Mouse (Mus musculus) embryonic fibroblast, embryonic 13.5 days (primary cell): Measurements from ENCODE around the gene Insig1.

Experiments used
- CTCF ChIP-seq: IDR thresholded peaks from 2 replicates; pipeline ENCODE4 v1.5.1; 2011; ENCODE audit warnings: mild to moderate bottlenecking, control low read depth, low read length, moderate library complexity, borderline replicate concordance; ENCODE audit not compliant: insufficient read depth
- POLR2A ChIP-seq: IDR thresholded peaks from 2 replicates; pipeline ENCODE4 v1.6.1; 2011; ENCODE audit warnings: low read depth, mild to moderate bottlenecking, control low read depth, low read length, moderate library complexity

DNA sequence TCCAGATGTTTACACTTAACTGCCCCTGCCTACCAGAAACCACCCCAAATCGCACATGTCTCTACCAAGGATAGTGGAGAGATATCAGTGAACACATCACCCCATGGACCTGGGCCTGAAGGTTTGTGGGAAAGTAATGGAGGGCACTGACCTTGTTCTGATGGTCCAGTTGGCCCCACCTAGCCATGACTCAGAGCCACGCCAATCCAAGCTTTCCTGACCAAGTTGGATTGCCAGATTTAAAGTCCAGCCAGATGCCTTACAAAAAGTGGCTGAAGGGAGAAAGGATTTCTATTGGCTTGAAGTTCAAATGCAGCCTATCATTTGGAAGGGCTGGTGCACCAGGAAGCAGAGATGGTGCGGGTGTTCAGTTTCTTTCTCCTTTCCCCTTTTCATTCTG, 24.2 kb upstream of the Insig1 start:
- no peak for TF ChIP-seq CTCF
- TF ChIP-seq POLR2A: no peak
